Mouse (Mus musculus) kidney, adult 2 months (tissue): ENCODE data around the gene Atg3. TPM values are rescaled to one million over a fixed set of nuclear protein-coding genes. Genes with fewer than 3 reads are reported as not detected.
A peak's percentile ranks its signal among the peaks of the same experiment; 100 is the strongest.

ENCODE experiments used
- DNase-seq: peaks from one replicate; pipeline ENCODE4 v3.0.0; 2021
- H3K27ac ChIP-seq: fragments of 200-500 bp; 2 replicates; pipeline ENCODE4 v1.5.1; 2012; ENCODE audit warnings: low read depth, low read length, control low read depth, inconsistent platforms; ENCODE audit not compliant: insufficient read depth
- H3K27me3 ChIP-seq: fragments of 200-500 bp; replicated peaks from 2 replicates; pipeline ENCODE4 v1.6.1; 2012; ENCODE audit warnings: mild to moderate bottlenecking, moderate library complexity, low read length, inconsistent platforms; ENCODE audit not compliant: control insufficient read depth, insufficient read depth
- H3K36me3 ChIP-seq: fragments of 200-500 bp; 2 replicates; pipeline ENCODE4 v1.6.1; 2012; ENCODE audit warnings: mild to moderate bottlenecking, moderate library complexity, low read length, inconsistent platforms; ENCODE audit not compliant: control insufficient read depth, insufficient read depth
- H3K4me1 ChIP-seq: fragments of 200-500 bp; 2 replicates; pipeline ENCODE4 v1.6.1; 2011; ENCODE audit warnings: low read length; ENCODE audit not compliant: control insufficient read depth, insufficient read depth
- H3K4me3 ChIP-seq: fragments of 200-500 bp; 2 replicates; pipeline ENCODE4 v1.5.1; 2011; ENCODE audit warnings: mild to moderate bottlenecking, low read depth, low read length, control low read depth; ENCODE audit not compliant: insufficient read depth
- CTCF ChIP-seq: fragments of 200-500 bp; conservative IDR thresholded peaks from 2 replicates; pipeline ENCODE4 v1.5.1; 2011; ENCODE audit warnings: low read depth, mild to moderate bottlenecking, control low read depth, low read length, moderate library complexity, mixed read lengths; ENCODE audit not compliant: insufficient read depth, insufficient read length
- POLR2A ChIP-seq: fragments of 200-500 bp; IDR thresholded peaks from one replicate; pipeline ENCODE4 v1.6.1; 2011; ENCODE audit warnings: low read depth, low read length, control low read depth
- WGBS: fragments of 180-500 bp; shearing (Covaris S2); methylation state at CpG from one replicate; pipeline ENCODE4 v1.1.7; 2018; 5-methylcytosine and 5-hydroxymethylcytosine counted together
- polyA plus RNA-seq: library from polyadenylated mRNA; depleted of rRNA; stranded (reverse); fragments of >200 nt; gene quantifications from 2 replicates; pipeline ENCODE4 v1.2.3, GENCODE M21; 2012; rRNA removed

Gene Atg3
- polyA plus RNA-seq, 1 experiment = 18.1 TPM

GRCm38 (mm10) chr16:45231296-45231695 is 72.7 kb downstream of the Atg3 start:
- Histone ChIP-seq H3K4me1 (no peaks in the 10 kb centered on the region), H3K27ac (no peak overlapping the region), H3K4me3 (no peak overlapping the region), H3K27me3 (no peaks in the 10 kb centered on the region), H3K36me3 (no peaks in the 10 kb centered on the region)
- TF ChIP-seq POLR2A (no peak), CTCF (no peak)
- DNase-seq = no peak
- 85% methylated on average over 1 of the region's 1 CpGs for WGBS

- Histone ChIP-seq H3K4me3 (no peak overlapping the region), H3K27me3 (no peaks in the 10 kb centered on the region), H3K36me3 (no peaks in the 10 kb centered on the region), H3K4me1 (no peaks in the 10 kb centered on the region), H3K27ac (peak overlapping the region; percentile 82)
- no peak for DNase-seq
- no peak for TF ChIP-seq CTCF
- no peak for TF ChIP-seq POLR2A
- 83% methylated on average over 3 of the region's 3 CpGs for WGBS
Measured at GRCm38 (mm10) chr16:45233007-45233406, 74.4 kb downstream of the Atg3 start.

Other genes starting within 250 kb of the Atg3 start
- gene Cd200r3, start 215.1 kb upstream of the Atg3 start, polyA plus RNA-seq = 0.08 and 0.14 TPM in 2 replicates
- 7.6 and 10.4 TPM in 2 replicates for gene Ccdc80, start 65.4 kb upstream of the Atg3 start, polyA plus RNA-seq
- gene Slc35a5, start 79 bp upstream of the Atg3 start, polyA plus RNA-seq = 23.1 and 24.9 TPM in 2 replicates
- 0.24 and 1.8 TPM in 2 replicates for gene Btla, start 65.5 kb downstream of the Atg3 start, polyA plus RNA-seq